Mouse (Mus musculus) liver, embryonic 14.5 days (tissue): Measurements from ENCODE around the gene Mgll. TPM values are rescaled to one million over a fixed set of nuclear protein-coding genes. Genes with fewer than 3 reads are reported as not detected.

Experiments
- ATAC-seq: fragments of 200-750 bp; cut with Nextera tagmentation; 2 replicates; pipeline ENCODE4 v1.8.0; 2017; ENCODE audit warnings: moderate number of reproducible peaks, mild to moderate bottlenecking, moderate library complexity; ENCODE audit not compliant: insufficient read depth
- DNase-seq, 3 experiments: peaks; one replicate each; pipeline ENCODE4 v3.0.0-alpha.2; 2012 to 2013; ENCODE audit warnings: low read depth in 3 of 3, low spot score in 3 of 3
- H3K27ac ChIP-seq: fragments of 300-500 bp; sonication (generic); 2 replicates; pipeline ENCODE4 v1.5.1; 2014; ENCODE audit warnings: moderate library complexity, mild to moderate bottlenecking, control low read depth, inconsistent platforms
- H3K27me3 ChIP-seq: fragments of 300-500 bp; sonication (generic); 2 replicates; pipeline ENCODE4 v1.6.1; 2014; ENCODE audit warnings: mild to moderate bottlenecking, low read length, moderate library complexity; ENCODE audit not compliant: control insufficient read depth, insufficient read depth
- H3K36me3 ChIP-seq: fragments of 300-500 bp; sonication (generic); replicated peaks from 2 replicates; pipeline ENCODE4 v1.6.1; 2014; ENCODE audit warnings: low read depth; ENCODE audit not compliant: control insufficient read depth, insufficient read depth
- H3K4me1 ChIP-seq, 2 experiments: fragments of 200-500 bp in 1 of 2; fragments of 300-500 bp in 1 of 2; sonication (generic) in 1 of 2; replicated peaks; 2 replicates each; pipeline ENCODE4 v1.6.1; 2012 to 2014; ENCODE audit warnings: antibody characterized with exemption in 1 of 2, inconsistent platforms in 1 of 2, low read length in 1 of 2; ENCODE audit not compliant: control insufficient read depth in 2 of 2, insufficient read depth in 2 of 2
- H3K4me2 ChIP-seq: fragments of 300-500 bp; sonication (generic); 2 replicates; pipeline ENCODE4 v1.6.1; 2014; ENCODE audit warnings: low read depth, mild to moderate bottlenecking, control low read depth, moderate library complexity
- H3K4me3 ChIP-seq, 2 experiments: fragments of 200-500 bp in 1 of 2; fragments of 300-500 bp in 1 of 2; sonication (generic) in 1 of 2; 2 replicates each; pipeline ENCODE4 v1.5.1; 2012 to 2014; ENCODE audit warnings: low read depth in 2 of 2, low read length in 2 of 2, mild to moderate bottlenecking in 2 of 2, control low read depth in 1 of 2, inconsistent platforms in 1 of 2, moderate library complexity in 1 of 2; ENCODE audit not compliant: insufficient read depth in 1 of 2
- H3K9ac ChIP-seq: fragments of 300-500 bp; sonication (generic); replicated peaks from 2 replicates; pipeline ENCODE4 v1.6.1; 2014; ENCODE audit warnings: mild to moderate bottlenecking, control low read depth, moderate library complexity
- H3K9me3 ChIP-seq: fragments of 300-500 bp; sonication (generic); 2 replicates; pipeline ENCODE4 v1.6.1; 2016; ENCODE audit warnings: low read length, mixed read lengths; ENCODE audit not compliant: control insufficient read depth
- CTCF ChIP-seq: IDR thresholded peaks from 2 replicates; pipeline ENCODE4 v1.5.1; 2016; ENCODE audit warnings: antibody characterized with exemption, low read depth, control low read depth
- EP300 ChIP-seq: IDR thresholded peaks from 2 replicates; pipeline ENCODE4 v1.6.1; 2016; ENCODE audit warnings: antibody characterized with exemption, low read depth
- WGBS: fragments of 180-500 bp; shearing (Covaris S2); extraction: QIAGEN DNeasy Blood & Tissue Kit; methylation state at CpG from one replicate; pipeline ENCODE4 v1.1.7; 2014; ENCODE audit not compliant: insufficient replicate concordance; 5-methylcytosine and 5-hydroxymethylcytosine counted together
- polyA plus RNA-seq, 2 experiments: library from polyadenylated mRNA; depleted of rRNA in 1 of 2; stranded (reverse) in 1 of 2; unstranded in 1 of 2; fragments of >200 nt; fragmentation: Nextera tagmentation in 1 of 2; extraction: Ambion mirVana in 1 of 2; gene quantifications; 2 replicates each; pipeline versions ENCODE4 v1.2.1 to v1.2.3; 2012 to 2014

Gene Mgll
- polyA plus RNA-seq, 2 experiments, result 17.0 to 68.0 TPM

- peaks cover 19 to 31% of the 10 kb centered on the region in 2 experiments for H3K4me1 ChIP-seq
- H3K4me3 ChIP-seq, result no peak overlapping the region
- TF ChIP-seq EP300 (no peak), CTCF (peak; percentile 61)
- no peak for DNase-seq
- H3K4me2 ChIP-seq, result no peak overlapping the region
- peaks cover 5% of the 10 kb centered on the region for H3K36me3 ChIP-seq
- no peak overlapping the region for H3K9ac ChIP-seq
- no peaks in the 10 kb centered on the region for H3K27me3 ChIP-seq
- no peak overlapping the region for H3K27ac ChIP-seq
- WGBS, result 77% methylated on average over 5 of the region's 5 CpGs
- H3K9me3 ChIP-seq, result no peaks in the 10 kb centered on the region
- peak; percentile 16; the same call in 1 of the 2 replicates for ATAC-seq
These were observed 28.6 kb downstream of the Mgll start for GRCm38 (mm10) chr6:88752711-88753219.

- Histone ChIP-seq H3K4me1 (peaks cover 27 to 38% of the 10 kb centered on the region in 2 experiments), H3K36me3 (peaks cover 3% of the 10 kb centered on the region; the same call in 1 of the 2 replicates), H3K9ac (no peak overlapping the region), H3K4me3 (no peak overlapping the region), H3K27me3 (no peaks in the 10 kb centered on the region), H3K9me3 (no peaks in the 10 kb centered on the region), H3K4me2 (no peak overlapping the region), H3K27ac (no peak overlapping the region)
- 66% methylated on average over 6 of the region's 6 CpGs for WGBS
- TF ChIP-seq CTCF (no peak), EP300 (no peak)
- ATAC-seq, result no peak
- DNase-seq, result no peak
These were observed 29.4 kb downstream of the Mgll start for GRCm38 (mm10) chr6:88753578-88753977.

DNA sequence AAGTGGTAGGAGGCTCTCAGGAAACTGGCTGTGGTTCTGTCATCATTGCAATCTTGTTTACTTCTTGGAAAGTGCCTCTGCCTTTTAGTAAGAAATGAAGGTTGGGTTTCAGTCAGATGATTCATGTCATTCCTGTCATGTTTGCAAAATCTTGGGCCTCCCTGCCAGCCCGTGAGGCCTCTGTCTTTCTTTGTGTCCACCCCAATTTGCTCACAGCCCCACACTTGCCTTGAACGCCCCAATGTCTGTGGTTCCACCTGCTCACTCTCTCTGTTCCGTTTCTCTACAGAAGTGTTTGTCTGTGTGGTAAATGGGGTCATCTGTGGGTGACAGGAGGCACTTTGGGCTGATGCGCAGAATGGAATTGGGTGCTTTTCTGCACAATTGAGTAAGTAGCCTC is 32.8 kb downstream of the Mgll start:
- Histone ChIP-seq H3K4me3 (no peak overlapping the region), H3K27me3 (no peaks in the 10 kb centered on the region), H3K4me1 (peaks cover 56 to 60% of the 10 kb centered on the region in 2 experiments), H3K36me3 (no peaks in the 10 kb centered on the region; the same call in 1 of the 2 replicates), H3K4me2 (no peak overlapping the region), H3K27ac (peak overlapping the region; percentile 96), H3K9ac (no peak overlapping the region), H3K9me3 (no peaks in the 10 kb centered on the region)
- ATAC-seq, result no peak
- WGBS, result 73% methylated on average over 4 of the region's 4 CpGs
- no peak for DNase-seq
- no peak for TF ChIP-seq CTCF
- TF ChIP-seq EP300, result no peak

GRCm38 (mm10) chr6:88758074-88758473 is 33.9 kb downstream of the Mgll start:
- Histone ChIP-seq H3K9me3 (no peaks in the 10 kb centered on the region), H3K4me3 (peak overlapping the region in 1 of 2 experiments; percentile 1; a peak in 1 of 4 replicates), H3K27ac (peak overlapping the region; percentile 96), H3K36me3 (no peaks in the 10 kb centered on the region; the same call in 1 of the 2 replicates), H3K4me2 (peak overlapping the region; percentile 75), H3K9ac (peak overlapping the region; percentile 61), H3K27me3 (no peaks in the 10 kb centered on the region), H3K4me1 (peaks cover 60 to 67% of the 10 kb centered on the region in 2 experiments)
- DNase-seq, result peak in 1 of 3 experiments; percentile 37
- TF ChIP-seq EP300 (no peak), CTCF (peak; percentile 13; the same call in 1 of the 2 replicates)
- 47% methylated on average over 8 of the region's 8 CpGs for WGBS
- peak; percentile 19; the same call in 1 of the 2 replicates for ATAC-seq

GRCm38 (mm10) chr6:88758568-88759522 is 34.6 kb downstream of the Mgll start:
- no peaks in the 10 kb centered on the region for H3K9me3 ChIP-seq
- H3K4me2 ChIP-seq, result peak overlapping the region; percentile 75
- H3K9ac ChIP-seq, result peak overlapping the region; percentile 61
- H3K27ac ChIP-seq, result peak overlapping the region; percentile 96
- peak; percentile 86 for ATAC-seq
- no peaks in the 10 kb centered on the region for H3K27me3 ChIP-seq
- peaks cover 67 to 74% of the 10 kb centered on the region in 2 experiments for H3K4me1 ChIP-seq
- TF ChIP-seq EP300, result peak; percentile 75
- TF ChIP-seq CTCF, result peak; percentile 70
- DNase-seq, result peak; percentile 77 to 79 (median 78)
- H3K36me3 ChIP-seq, result peaks cover 4% of the 10 kb centered on the region
- 42% methylated on average over 10 of the region's 10 CpGs for WGBS
- H3K4me3 ChIP-seq, result peak overlapping the region in 1 of 2 experiments; percentile 1; a peak in 2 of 4 replicates
